Mouse (Mus musculus): ENCODE measurements at regions not wholly inside any gene's neighbourhood (a gene's known extent, or its start where the extent isn't known, plus 50 kb on each side); places are given as distances from the start of the nearest gene placed in this dataset.
A peak's percentile ranks its signal among the peaks of the same experiment; 100 is the strongest.

- no peak overlapping the region for H3K27ac ChIP-seq (replicated peaks)
- no peaks in the 10 kb centered on the region for H3K9me3 ChIP-seq
- peak; percentile 66 for ATAC-seq (ENCODE audit: low FRiP score, low read depth)
- no peak overlapping the region for H3K4me2 ChIP-seq (replicated peaks)
- H3K4me1 ChIP-seq = no peaks in the 10 kb centered on the region
- no peak overlapping the region for H3K4me3 ChIP-seq
- no peaks in the 10 kb centered on the region for H3K27me3 ChIP-seq
- no peak overlapping the region for H3K9ac ChIP-seq (replicated peaks)
- 72% methylated on average over 1 of the region's 1 CpGs for WGBS
- no peaks in the 10 kb centered on the region for H3K36me3 ChIP-seq
Measured at GRCm38 (mm10) chr8:74818434-74818833, 54.5 kb upstream of the Isx start.

- Histone ChIP-seq H3K36me3 (no peaks in the 10 kb centered on the region), H3K27ac (replicated peaks) (no peak overlapping the region), H3K9me3 (no peaks in the 10 kb centered on the region), H3K4me1 (no peaks in the 10 kb centered on the region), H3K4me2 (replicated peaks) (no peak overlapping the region), H3K4me3 (no peak overlapping the region), H3K9ac (replicated peaks) (no peak overlapping the region), H3K27me3 (no peaks in the 10 kb centered on the region)
- ATAC-seq (ENCODE audit: low FRiP score, low read depth) = no peak
- WGBS = 24% methylated on average over 3 of the region's 3 CpGs
Measured at GRCm38 (mm10) chr8:74820716-74821115, 52.3 kb upstream of the Isx start.

- Histone ChIP-seq H3K9ac (replicated peaks) (no peak overlapping the region), H3K4me1 (no peaks in the 10 kb centered on the region), H3K27ac (replicated peaks) (no peak overlapping the region), H3K4me2 (replicated peaks) (no peak overlapping the region), H3K9me3 (no peaks in the 10 kb centered on the region), H3K4me3 (no peak overlapping the region), H3K36me3 (no peaks in the 10 kb centered on the region), H3K27me3 (no peaks in the 10 kb centered on the region)
- no peak for ATAC-seq (ENCODE audit: low FRiP score, low read depth)
Measured at GRCm38 (mm10) chr8:74822288-74822687, 50.7 kb upstream of the Isx start.

Data from midbrain, embryonic 12.5 days (tissue).